ENCODE assay signal across 16 mouse cellular contexts in genomic region chr19:6052516-6052915, GRCm38 (mm10). TPM values are rescaled to one million over a fixed set of nuclear protein-coding genes. Genes with fewer than 3 reads are reported as not detected.
DNase-seq lines count a peak whose midpoint lies in the region; TF ChIP-seq lines count a peak whose summit lies in the region.
"Had no signal": no experiment of that assay in that cellular context is flagged by ENCODE, and none has a peak within 500 bp of the region (broad histone marks: within the 10 kb centered on the region; RNA-seq: fewer than 3 reads in every experiment).

No protein-coding gene starts in this region.

- peak; percentile 22 for DNase-seq in cerebellum, adult 9-10 months
- no peak for DNase-seq in cerebellum, adult 8-10 months
- DNase-seq in kidney, adult 9 months, result peak; percentile 8
- DNase-seq in kidney, postnatal 36 days, result no peak
- peak; percentile 17 for DNase-seq in adrenal gland, postnatal 25 days
- no peak for DNase-seq in left cerebral cortex, postnatal 36 days (ENCODE audit: low spot score in 2 of 2)
- DNase-seq: gastrocnemius, postnatal 10 days; right cerebral cortex, postnatal 14 days; thymus, adult 2 months had no signal

- 0 out of 2 replicates have a peak overlapping the region, but pooled peaks have one; percentile 17 for H3K4me3 ChIP-seq in E14TG2a.4 (replicated peaks; ENCODE audit: low read length)
- H3K4me3 ChIP-seq: kidney, embryonic 15.5 days; limb, embryonic 12.5 days; liver, embryonic 15.5 days; midbrain, embryonic 12.5 days; neural tube, embryonic 15.5 days had no signal

- H3K27me3 ChIP-seq in E14TG2a.4 (ENCODE audit: insufficient read depth, low read length), result peaks cover 2% of the 10 kb centered on the region; the same call in 1 of the 2 replicates
- H3K27me3 ChIP-seq: kidney, embryonic 15.5 days; limb, embryonic 12.5 days; liver, embryonic 15.5 days; midbrain, embryonic 12.5 days; neural tube, embryonic 15.5 days had no signal

- H3K9me3 ChIP-seq in E14TG2a.4 (ENCODE audit: low read length), result no peaks in the 10 kb centered on the region
- H3K9me3 ChIP-seq: G1E; kidney, embryonic 15.5 days; limb, embryonic 12.5 days; liver, embryonic 15.5 days; midbrain, embryonic 12.5 days; neural tube, embryonic 15.5 days had no signal

- H3K36me3 ChIP-seq in E14TG2a.4 (ENCODE audit: insufficient read depth, low read length), result peaks cover 93% of the 10 kb centered on the region

- peaks cover 77% of the 10 kb centered on the region for H3K4me1 ChIP-seq in E14TG2a.4 (replicated peaks; ENCODE audit: low read depth, low read length)

- no peak for TF ChIP-seq CTCF in E14TG2a.4 (conservative IDR thresholded peaks at IDR 0.05; ENCODE audit: low read length)

- intact Hi-C loops in left cerebral cortex, postnatal 36 days (cut with DNase I), result loop anchor here (5.0 kb wide), 1 partner anchor 335 kb away; no protein-coding TSS in a partner anchor

RNA-seq across cellular contexts. Expression of gene Mrpl49, which starts 5.1 kb away (rescaled TPM):
- 65.2 and 65.7 TPM in 2 replicates for total RNA-seq in adrenal gland, postnatal 25 days (2021)
- total RNA-seq in left cerebral cortex, postnatal 36 days (2021), result 10 to 100 TPM; 40.5 to 45.1 TPM

RNA-seq across cellular contexts. Expression of gene Fau, which starts 5.1 kb away (rescaled TPM):
- 891 and 1,016 TPM in 2 replicates for total RNA-seq in adrenal gland, postnatal 25 days (2021)
- 100 to 1,000 TPM; 637 to 694 TPM for total RNA-seq in left cerebral cortex, postnatal 36 days (2021)

RNA-seq across cellular contexts. Expression of gene Syvn1, which starts 6.1 kb away (rescaled TPM):
- 59.7 and 65.6 TPM in 2 replicates for total RNA-seq in adrenal gland, postnatal 25 days (2021)
- 10 to 100 TPM; 40.8 to 51.8 TPM for total RNA-seq in left cerebral cortex, postnatal 36 days (2021)

RNA-seq across cellular contexts. Expression of gene Znhit2, which starts 8.5 kb away (rescaled TPM):
- 34.6 TPM in 2 replicates for total RNA-seq in adrenal gland, postnatal 25 days (2021)
- total RNA-seq in left cerebral cortex, postnatal 36 days (2021), result 10 to 100 TPM; 35.5 to 40.7 TPM

RNA-seq across cellular contexts. Expression of gene Tm7sf2, which starts 15.7 kb away (rescaled TPM):
- 59.9 and 66.0 TPM in 2 replicates for total RNA-seq in adrenal gland, postnatal 25 days (2021)
- 10 to 100 TPM; 28.2 to 29.1 TPM for total RNA-seq in left cerebral cortex, postnatal 36 days (2021)

Comparison
In these comparisons a context has a peak if more than half of its experiments do, and no peak if none do; other contexts are left out.
1. DNase-seq: peak in cerebellum, adult 9-10 months (single experiment), kidney, adult 9 months (single experiment) and adrenal gland, postnatal 25 days (single experiment); none in cerebellum, adult 8-10 months (single experiment), kidney, postnatal 36 days (0 of 2) and left cerebral cortex, postnatal 36 days (0 of 2).